Mouse (Mus musculus) heart, postnatal 4 days (tissue): ENCODE results near the gene Crmp1. TPM values are rescaled to one million over a fixed set of nuclear protein-coding genes. Genes with fewer than 3 reads are reported as not detected.
A peak's percentile ranks its signal among the peaks of the same experiment; 100 is the strongest.

Source experiments
- DNase-seq: peaks from one replicate; pipeline ENCODE4 v3.0.0; 2021
- total RNA-seq, 2 experiments: library from RNA; stranded (reverse); gene quantifications; 2 replicates each; pipeline ENCODE4 v1.2.3; 2021

The Crmp1 gene
- 10 to 100 TPM; 10.1 to 11.2 TPM for total RNA-seq

DNA sequence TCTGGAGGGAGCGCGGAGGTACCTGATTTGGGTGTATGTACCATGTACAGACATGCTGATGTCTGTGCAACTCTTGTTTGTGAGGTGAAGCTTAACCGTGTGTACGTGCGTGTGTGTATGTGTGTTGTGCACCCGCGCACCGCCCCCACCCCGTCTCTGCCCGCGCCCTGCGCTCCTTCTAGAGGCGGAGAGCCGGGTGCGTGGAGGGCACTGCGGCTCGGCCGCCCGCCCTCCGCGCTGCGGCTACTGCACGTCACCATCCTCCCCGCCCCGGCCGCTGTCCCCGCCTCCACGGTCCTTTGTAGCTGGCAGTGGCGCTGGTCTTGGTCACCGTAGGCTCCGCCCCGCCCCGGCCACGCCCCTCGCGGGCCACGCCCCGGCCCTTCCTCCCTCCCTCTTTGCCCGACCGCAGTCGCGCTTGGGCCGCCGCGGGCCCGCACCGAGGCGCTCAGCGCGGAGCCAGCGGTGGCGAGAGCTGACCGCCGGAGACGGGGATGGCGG lies at the start of gene Crmp1:
Gene Crmp1, plus strand, starts transcription at position 290 of the 501 bp plus-strand sequence.
- peak; percentile 35 for DNase-seq

DNA sequence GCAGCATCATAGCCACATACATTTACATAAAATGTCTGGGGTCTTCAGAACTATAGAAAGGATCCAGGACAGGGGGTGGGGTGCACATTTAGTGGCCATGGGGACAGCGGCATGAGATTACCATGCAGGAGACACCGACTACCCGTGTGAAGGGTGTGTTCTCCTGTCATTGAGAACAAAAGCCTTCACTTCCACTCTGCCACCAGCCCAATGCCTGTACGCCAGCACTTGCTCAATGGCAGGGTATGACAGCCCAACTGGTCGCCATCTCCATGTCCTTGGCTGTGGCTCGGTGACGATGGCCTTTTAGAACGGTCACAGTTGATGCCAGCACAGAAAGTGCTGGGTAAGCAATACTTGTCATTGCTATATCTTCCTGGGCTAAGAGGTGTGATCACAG lies 45.5 kb upstream of the Crmp1 start:
- DNase-seq = no peak

DNA sequence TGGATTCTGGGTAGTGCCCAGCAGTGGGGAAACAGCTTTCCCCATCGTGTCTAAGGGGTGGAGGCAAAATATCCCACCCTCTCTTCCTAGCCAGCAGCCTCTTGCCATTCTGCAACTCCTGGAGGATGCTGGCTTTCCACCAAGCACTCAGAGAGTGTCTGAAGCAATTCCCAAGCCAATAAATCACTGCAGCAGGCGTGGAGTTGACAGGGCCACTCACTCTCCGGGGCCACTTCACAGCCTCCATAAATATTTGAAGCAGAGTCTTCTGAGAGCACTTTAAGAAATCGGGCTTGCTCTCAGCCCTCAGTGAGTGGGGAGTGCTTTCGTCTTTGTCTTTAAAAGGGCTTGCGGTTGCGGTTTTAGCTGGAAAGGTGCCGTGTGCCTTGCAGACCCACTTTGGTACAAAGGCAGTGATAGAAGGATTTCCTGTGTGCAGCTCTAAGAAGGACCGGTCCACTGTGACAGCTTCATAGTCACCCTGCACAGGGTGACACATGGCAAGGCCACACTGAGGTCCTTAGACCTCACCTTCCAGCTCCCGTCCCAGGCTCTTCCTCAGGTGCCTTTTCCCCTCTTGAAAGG lies 45.0 kb upstream of the Crmp1 start:
- no peak for DNase-seq

DNA sequence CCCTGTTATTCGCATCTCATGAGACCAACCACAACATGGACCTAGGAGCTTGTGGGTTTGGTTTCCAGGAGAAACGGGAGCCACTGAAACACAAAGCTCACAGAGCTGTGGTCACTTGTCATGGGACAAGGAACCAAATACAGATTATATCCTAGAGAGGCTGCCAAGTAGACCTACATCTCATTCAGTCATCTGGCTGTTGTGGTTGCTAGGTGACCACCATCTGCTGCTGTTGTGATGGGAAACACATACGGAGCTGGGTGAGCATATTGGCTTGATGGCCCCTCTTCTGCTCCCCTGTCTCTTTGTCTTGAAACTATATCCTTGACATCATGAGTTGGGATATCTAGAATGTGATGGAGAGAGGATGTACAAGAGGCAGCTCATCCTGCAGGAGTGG lies 44.3 kb upstream of the Crmp1 start:
- no peak for DNase-seq

DNA sequence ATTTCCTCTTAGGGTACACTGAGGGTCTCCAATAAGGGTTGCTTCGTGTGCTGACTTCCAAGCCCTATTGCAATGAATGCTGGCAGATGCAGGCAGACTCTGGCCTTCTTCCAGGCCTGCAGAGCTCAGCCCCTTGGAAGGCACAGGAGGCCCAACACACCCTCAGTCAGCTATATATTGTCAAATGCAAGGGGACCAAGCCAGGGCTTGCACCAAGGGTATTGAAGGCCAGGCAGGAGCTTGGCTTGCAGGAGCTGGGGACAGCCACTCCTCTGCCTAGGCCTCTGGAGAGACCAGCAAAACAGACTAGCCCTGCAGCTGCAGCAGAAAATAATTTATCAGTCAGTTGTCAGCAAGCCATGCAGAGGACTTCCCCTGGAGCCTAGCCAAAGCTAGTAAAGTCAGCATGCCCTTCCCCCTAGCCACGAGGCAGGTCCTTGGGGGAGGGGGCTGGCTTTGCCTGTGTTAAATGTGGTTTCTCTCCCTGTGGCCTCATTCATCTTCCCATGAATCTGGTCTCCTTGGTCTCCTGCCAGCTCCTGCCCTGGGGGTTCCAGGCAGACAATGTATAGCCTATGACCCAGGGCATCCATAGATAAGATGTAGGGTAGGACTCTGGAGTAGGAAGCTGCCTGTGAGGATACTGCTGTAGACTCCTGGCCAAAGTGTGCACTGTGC lies 43.6 kb upstream of the Crmp1 start:
- DNase-seq = peak; percentile 26

DNA sequence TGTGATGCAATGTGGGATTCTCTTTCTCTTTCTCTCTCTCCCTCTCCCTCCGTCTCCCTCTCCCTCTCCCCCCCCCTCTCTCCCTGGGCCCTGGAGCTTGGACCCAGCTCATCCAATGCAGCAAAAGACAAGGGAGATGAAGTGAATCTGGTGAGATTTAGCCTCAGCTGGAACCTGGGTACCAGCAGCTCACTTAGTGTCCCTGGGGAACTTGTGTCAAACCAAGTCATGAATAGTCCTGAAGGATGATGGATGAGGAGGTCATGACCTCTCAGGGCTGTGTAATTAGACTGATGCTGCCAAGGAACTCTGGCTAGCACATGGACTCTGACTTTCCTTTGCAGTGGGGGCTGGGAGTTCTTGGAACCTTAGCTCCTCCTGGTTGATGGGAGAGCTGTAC lies 39.5 kb upstream of the Crmp1 start:
- no peak for DNase-seq

DNA sequence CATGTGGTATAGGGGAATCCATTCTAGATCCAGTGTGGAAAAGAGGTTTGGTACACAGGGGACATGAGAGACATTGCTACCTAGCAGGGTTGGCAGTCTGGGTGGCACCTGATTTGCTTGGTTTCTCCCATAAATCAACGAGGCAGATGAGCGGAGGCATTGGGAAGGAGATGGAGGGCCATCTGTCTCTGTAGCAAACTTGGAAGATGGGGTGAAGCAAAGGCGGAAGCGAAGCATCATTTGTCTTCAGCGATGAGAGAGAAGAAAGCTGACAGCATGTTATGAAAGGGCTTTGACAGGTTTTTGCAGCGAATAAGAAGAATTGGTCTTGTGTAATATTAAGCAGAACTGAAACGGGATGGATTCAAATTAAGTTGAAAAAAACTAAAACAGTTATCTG lies 36.9 kb upstream of the Crmp1 start:
- no peak for DNase-seq

DNA sequence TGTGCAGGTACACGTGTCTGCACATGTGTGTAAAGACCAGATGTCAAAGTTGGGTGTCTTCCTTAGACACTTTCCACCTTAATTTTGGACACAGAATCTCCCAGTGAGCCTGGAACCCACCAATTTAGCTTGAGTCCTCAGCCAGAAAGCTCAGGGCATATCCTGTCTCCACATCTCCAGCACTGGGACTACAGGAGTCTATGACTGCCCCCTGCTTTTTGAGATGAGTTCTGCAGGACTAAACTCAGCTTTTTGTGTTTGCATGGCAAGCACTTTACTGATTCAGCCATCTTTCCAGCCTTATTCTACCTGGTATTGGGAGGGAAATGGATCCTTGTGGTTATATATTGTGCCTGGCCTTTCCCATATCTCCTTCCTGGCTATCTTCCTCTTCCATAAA lies 36.3 kb upstream of the Crmp1 start:
- no peak for DNase-seq

DNA sequence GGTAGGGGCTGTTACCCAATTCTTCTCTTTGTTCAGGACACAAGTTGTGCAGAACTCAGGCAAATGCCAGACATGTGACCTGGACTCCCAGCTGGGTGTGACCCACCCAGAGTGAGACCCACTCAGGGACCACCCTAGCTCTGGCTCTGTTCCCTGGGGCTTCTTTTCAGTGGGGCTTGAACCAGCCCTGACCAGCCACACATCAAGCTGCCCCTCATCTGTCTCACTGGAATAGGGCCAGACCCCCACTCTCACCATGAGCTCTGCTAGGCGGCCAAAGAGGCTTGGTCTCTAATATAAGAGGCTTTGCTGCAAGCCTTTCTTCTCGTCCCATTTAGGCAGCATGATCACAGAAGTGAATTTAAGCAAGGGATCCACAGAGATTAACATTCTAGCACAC lies 35.4 kb upstream of the Crmp1 start:
- no peak for DNase-seq

DNA sequence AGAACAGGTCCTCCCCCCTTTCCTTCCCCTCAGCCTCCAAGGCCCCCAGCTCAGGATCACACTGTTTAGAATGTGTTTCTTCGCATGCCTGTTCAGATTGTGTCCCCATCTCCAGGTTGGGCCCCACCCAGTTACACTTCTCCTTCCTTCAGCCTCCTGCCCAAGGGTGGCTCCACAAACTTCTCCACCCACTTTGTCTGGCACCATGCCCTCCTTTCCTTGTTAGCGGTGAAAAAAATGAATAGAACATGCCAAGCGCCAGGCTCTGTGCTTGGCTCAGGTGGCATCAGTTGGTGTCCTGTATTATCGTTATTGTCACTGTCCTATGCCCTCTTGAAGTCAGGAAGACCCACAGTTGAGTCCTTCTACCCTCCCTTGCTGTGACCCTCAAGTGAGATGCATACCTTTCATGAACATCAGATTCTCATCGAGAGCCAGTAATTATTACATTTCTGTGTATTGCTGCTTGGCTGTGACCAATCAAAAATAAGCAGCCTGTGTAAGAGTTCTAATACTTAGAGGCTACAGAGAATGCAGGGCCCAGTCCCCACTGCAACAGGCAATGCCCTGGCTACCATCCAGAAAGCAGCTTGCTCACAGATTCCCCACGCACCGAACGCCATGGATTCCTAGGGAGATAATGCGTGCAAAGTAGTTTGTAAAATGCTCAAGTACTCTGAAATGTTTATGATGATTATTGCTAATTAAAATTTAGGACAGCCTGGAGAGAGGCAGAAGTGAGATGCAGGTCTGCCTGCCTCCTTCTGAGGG lies 28.6 kb upstream of the Crmp1 start:
- no peak for DNase-seq

DNA sequence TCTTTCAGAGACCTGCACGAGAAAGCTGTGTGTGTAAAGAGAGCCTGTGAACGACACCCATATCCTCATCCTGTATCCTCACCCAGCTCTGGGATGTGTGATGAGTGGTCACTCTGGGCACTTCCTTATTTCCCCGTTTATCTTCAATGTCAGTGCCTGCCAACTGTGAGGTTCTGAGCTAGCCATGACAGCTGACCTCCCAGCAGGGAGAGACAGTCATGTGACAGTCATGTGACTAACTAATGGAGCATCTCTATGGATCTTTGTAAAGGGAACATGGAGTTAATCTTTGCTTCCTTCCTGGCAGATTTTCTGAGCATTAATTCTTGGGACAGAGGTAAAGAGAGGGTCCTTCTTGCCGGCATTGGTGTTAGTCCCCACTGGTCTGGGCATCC lies 28.0 kb upstream of the Crmp1 start:
- no peak for DNase-seq

DNA sequence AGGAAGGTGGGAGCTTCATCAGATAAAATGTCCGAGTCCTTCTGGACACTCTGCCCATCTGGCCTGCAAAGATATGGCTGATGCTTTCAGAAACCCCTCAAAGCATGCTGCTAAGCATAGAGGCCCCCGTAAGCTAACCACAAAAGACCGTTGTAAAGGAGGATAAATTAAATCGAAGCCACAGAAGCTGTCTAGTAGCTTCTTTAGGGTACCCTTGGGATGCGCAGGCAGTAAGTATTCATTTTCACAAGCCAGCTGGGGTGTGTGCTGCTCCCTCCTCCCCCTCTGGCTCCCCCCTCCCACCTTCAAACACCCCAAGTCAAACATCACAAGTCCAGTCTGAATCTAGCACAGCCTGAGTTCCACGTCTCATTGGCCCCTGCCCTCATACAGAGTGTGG lies 27.1 kb upstream of the Crmp1 start:
- no peak for DNase-seq

DNA sequence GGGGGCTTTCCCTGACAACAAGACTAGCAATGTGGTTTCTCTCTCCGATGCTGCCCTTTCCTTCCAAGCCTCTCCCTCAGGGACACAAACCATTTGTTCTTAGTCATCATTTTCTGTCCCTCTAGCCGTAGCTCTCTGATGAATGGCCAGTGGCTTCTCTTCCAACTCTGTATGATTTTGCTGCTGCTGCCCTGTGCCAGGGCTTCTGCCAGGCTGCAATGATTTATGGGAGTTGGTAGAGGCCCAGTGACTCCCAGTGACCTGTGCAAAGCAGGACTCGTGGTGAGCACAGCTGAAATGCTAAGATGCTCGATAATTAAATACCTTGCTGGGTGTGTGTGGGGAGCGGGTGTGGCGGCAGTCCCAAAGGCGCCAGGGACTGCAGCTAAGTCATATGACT lies 26.5 kb upstream of the Crmp1 start:
- no peak for DNase-seq

DNA sequence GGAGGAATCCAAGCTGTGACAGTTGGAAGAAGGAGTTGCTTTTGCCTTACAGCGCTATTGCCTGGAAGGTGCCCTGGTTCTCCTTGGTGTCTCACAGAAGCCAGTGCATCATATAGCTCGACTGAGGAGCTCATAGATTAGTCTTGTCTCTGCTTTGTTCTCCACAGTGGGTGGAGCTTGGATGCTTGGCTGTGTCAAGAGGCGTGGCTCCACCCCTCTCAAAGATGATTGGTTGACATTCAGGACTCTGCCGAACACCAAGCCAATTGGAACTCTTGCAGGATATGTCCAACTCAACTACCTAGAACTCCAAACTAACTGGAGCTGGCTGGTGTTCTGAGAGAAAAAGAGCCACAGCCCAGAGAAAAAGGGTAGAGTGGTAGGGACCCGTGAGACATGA lies 22.1 kb upstream of the Crmp1 start:
- DNase-seq = no peak

DNA sequence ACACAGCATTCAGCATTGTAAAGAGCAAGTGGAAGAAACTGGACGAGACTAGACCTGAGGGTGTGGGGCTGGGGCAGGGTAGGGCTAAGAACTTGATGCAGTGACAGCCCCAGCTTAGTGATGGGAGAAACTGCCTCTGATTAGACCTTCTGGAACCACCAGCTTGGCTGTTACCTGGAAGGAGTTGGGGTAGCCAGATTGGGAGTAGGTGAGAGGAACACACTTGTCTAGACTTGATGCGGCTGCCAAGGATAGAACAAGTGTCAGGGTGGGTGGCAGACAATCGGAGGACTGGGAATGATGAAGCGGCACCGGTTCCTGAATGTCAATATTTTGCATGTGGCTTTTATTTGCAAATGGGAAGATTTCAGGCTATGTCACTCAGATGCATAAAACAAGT lies 21.2 kb upstream of the Crmp1 start:
- no peak for DNase-seq

DNA sequence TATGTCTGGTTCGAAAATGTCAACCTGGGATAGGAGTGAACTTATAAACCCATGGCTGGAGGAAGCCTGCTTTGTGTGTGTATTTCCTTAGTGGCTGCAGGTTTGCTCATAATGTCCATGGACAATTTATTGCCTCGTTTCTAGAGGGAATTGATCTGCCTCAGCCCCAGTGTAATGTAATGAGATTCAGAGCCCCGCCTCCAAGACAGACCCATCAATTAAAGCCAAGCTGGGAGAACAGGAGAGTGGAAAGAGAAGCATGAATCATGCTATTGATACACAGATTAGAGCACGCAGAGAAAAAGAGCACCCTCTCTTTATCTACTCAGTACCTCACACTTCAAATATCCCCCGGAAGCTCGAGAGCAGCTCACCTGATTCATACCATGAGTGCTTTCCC lies 20.2 kb upstream of the Crmp1 start:
- DNase-seq = no peak

DNA sequence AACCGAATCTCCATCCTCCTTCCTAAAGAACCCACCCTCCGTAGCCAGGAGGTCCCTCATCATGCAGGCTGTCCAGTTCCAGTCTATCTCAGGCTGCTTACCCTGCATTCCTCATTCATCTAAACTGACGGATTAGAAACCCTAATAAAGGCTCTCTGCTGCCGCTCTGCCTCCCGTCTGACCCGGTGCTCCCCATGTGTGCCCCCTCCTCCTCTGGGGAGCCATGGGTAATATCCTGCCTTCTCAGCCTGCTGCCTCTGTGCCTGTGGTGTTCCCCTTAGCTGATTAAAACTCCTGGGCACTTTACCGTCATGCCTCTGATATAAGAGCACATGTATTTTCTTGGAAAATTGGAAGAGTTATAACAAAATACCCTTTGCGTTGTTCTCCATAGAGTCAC lies 19.4 kb upstream of the Crmp1 start:
- no peak for DNase-seq

DNA sequence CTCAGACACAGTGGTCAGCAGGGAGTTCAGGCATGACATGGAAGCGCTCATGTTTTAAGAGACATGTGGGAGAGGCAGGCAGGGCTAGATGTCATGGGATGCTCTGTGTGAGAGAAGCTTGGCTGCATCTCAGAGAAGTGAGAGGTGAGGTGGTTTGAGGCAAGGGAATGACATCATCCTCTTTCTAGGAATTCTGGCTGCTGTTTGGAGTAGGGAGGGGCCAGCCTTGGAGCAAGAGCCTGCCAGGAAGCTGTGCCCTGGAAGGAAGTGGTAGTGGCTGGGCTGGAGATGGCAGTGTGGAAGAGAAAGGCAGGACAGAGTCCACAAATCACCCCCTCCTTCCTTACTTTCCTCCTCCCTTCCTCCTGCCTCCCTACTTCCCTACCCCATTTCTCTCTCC lies 16.0 kb upstream of the Crmp1 start:
- DNase-seq = no peak

DNA sequence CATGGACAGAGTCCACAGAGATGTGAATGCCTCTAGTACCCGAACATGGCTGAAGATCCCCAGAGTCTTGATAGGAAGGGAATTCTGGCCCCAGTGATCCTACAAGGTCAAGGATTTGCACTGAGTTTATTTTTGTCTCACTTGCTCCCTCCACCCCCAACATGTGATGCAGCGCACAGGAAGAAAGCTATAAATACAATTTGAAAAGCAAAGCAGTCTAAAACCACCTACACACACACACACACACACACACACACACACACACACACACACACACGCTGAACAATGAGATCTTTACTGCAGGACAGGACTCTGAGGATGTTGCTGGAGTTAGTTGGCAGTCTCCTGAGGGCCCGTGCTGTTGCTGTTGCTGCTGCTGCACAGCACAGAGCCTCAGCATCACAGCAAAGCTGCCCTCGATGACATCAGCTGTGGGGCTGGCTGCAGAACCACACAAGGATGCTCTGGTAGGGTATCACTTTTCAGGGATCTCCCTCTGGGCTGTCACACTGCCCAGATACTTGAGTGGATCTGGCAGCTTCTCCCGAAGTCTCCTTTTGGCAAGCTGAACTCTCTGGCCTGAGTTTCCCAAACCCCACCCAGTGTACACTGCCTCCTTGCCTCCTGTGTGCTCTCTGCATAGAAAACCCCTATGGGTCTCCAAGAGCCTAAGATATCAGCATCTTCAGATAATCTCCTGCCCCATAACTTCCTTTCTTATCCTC lies 13.6 kb upstream of the Crmp1 start:
- no peak for DNase-seq

DNA sequence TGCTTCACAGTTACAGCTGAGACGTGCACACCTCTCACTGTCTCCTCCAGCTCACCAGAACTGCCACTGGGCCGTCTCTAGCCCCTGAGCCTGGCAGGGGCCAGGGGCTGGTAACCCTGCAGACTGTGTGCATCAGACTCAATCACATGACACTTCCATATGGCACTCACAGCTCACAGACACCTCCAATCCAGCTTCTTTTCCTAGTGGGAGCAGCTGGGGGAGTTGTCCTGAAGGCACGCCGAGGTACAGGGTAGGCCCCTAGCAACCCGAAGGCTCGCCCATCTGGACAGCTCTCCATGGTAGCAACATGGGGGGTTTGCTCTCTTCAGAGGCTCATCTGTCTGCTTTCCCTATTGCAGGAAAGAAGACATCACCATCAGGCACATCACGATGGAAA lies 12.8 kb upstream of the Crmp1 start:
- no peak for DNase-seq

DNA sequence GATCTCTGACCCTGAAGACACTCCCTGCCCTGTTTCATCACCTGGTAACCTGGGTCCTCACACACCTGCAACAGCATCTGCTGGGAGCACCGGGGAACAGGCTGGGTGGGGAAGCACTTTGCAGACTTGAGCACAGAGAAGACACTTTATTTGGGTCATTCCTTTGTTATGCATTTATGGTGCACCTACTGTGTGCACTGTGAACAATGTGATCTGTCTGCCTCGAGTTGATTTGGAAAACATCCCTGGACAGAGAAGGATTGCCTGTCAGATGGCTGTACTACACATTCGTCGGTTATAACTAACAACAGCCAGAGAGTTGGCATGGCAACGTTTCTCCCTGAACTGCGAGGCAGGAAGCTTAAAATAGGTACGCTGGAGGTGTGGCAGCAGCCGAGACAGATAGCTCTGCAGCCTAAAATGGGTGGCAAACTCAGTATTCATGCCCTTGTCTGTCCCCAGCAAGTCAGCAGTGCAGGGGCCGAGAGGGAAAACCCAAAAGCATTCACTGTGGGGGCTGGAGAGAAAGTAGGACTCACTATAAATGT lies 8.7 kb upstream of the Crmp1 start:
- DNase-seq = no peak

DNA sequence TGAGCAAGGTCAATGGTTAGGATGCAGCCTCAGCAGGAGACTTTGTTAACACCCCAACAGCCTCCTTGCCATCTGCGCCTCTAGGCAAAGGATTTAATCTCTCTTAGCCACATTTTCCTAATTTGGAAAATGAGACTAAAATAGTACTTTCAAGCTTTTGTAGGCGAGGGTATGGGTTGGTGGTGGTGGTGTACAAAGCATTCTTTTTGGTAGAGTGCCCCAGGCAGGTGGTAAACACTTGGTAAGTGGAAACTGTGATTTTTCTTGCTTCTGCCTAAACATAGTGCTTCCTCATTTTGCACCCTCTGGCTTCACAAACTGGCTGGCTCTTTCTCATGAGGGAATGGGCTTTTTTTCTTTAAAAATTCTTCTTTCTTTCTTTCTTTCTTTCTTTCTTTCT lies 3.1 kb upstream of the Crmp1 start:
- no peak for DNase-seq

DNA sequence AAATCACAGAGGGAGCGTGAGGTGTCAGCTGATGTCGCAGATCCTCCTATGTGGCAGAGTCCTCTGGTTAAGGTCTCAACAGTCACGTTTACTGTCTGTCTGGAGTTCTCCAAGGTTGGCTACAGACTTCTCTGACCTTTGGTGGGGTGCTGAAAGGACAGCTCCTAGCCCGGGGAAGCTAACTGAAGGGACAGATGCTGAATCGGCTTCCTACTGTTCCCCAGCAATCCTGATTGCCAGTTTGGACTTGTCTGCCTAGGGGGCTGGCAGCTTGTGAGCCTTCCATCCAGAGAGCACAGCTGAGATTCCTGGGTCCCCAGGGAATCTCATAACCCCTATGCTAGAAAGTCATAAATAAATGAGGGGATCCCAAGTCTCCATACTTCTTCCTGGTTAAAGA lies 1.2 kb upstream of the Crmp1 start:
- peak; percentile 62 for DNase-seq
